Mouse (Mus musculus) urinary bladder, adult 2 months (tissue): Measurements from ENCODE around the gene Myo16. TPM values are rescaled to one million over a fixed set of nuclear protein-coding genes. Genes with fewer than 3 reads are reported as not detected.

ENCODE experiments used
- DNase-seq: peaks from one replicate; pipeline ENCODE4 v3.0.0; 2022; ENCODE audit warnings: low spot score
- polyA plus RNA-seq: library from polyadenylated mRNA; depleted of rRNA; stranded (reverse); fragments of >200 nt; gene quantifications from 2 replicates; pipeline ENCODE4 v1.2.3, GENCODE M21; 2012

The Myo16 gene
- polyA plus RNA-seq, 1 experiment: 0.15 TPM

- DNase-seq: no peak
These were observed 22.3 kb downstream of the Myo16 start for GRCm38 (mm10) chr8:10175976-10176375.

GRCm38 (mm10) chr8:10177131-10177530 is 23.4 kb downstream of the Myo16 start:
- no peak for DNase-seq

DNA sequence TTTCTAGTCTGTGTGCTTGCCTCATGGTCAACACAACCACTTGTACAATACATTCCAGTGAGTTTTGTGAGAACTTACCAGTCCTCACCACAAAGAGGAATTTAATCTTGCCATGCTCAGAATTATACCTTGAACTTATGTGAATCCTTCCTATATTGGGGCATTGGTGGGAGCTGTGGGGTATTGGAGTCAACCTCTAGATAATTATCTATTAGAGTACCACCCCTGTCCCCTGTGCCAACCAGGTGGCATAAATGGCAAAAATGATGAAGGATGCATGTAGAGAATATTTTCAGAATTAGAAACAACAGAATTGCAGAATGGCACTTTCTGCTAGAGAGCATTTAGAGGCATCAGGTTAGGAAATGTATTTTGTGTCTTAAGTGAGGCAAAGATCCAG is 25.3 kb downstream of the Myo16 start:
- no peak for DNase-seq

DNA sequence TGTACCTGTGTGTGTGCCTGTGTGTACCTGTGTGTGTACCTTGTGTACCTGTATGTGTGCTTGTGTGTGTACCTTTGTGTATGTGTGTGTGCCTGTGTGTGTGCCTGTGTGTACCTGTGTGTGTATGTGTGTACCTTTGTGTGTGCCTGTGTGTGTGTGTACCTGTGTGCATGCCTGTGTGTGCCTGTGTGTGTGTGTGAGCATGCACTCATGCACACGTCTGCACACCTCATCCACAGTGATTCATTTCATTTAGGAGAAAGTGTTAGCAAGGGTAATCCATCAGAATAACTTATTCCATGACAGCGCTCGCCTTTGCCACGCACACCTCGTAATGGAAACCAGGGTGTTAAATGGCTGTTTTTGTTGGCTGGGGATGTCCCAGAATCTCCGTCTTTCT is 36.9 kb downstream of the Myo16 start:
- DNase-seq: no peak

- no peak for DNase-seq
These were observed 44.5 kb downstream of the Myo16 start for GRCm38 (mm10) chr8:10198164-10198563.

- DNase-seq: no peak
These were observed 45.6 kb downstream of the Myo16 start for GRCm38 (mm10) chr8:10199301-10199700.

DNA sequence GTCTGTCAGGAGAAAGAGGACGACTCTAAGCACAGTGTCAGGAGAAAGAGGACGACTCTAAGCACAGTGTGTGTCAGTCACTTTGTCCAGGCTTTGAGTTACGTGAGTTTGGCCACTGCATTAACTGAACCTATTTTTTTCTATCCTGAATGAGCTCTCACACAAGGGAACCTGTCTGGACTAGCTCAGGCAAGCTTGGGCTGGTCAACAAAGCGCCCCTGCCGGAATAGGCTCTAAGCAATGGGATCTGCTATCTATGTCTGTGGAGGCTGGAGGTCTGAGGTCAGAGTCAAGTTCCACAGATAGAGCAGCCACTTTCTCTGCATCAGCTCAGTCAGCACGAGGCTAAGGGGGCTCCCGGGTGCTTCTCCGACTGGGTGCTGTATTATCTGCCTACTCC is 46.3 kb downstream of the Myo16 start:
- no peak for DNase-seq

DNA sequence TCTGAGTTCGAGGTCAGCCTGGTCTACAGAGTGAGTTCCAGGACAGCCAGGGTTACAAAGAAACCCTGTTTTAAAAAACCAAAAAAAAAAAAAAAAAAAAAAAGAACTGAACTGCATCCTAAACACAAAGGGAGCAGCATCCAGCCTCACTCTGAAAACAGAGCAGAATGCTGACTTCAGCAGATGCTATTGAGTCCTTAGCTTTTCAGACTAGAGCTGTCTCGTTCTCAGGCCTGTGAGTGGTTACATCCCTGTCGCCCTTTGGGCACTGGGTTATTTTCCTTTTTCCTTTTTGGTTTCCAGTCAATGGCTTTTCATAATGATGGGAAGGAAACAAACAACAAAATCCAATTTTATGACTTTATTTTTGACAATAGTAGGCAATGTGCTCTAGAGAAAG is 61.3 kb downstream of the Myo16 start:
- no peak for DNase-seq

DNA sequence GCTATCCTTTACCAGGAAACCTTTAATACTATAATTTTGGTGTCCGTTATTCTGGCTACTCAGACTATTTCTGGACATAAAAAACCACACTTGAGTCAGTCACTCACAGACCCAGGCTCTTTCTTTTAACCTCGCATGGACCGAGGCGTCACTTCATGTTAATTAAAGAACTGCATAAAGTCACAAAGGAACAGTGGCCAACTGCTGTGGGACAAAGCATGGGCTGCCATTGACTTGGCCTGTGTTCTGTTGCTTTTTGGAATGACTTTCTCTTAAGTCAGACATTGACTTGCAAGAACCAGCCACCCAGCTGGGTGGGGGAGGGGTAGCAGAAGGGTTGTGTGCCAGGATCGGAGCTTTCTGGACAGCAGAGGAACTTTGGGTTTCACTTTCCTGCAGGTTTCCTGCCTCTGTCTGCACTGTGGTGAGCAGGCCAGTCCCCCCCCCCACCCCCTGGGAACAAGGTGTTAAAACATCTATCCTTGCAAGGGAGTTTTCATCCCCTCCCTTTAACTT is 66.1 kb downstream of the Myo16 start:
- no peak for DNase-seq

- no peak for DNase-seq
These were observed 69.1 kb downstream of the Myo16 start for GRCm38 (mm10) chr8:10222770-10223169.

DNA sequence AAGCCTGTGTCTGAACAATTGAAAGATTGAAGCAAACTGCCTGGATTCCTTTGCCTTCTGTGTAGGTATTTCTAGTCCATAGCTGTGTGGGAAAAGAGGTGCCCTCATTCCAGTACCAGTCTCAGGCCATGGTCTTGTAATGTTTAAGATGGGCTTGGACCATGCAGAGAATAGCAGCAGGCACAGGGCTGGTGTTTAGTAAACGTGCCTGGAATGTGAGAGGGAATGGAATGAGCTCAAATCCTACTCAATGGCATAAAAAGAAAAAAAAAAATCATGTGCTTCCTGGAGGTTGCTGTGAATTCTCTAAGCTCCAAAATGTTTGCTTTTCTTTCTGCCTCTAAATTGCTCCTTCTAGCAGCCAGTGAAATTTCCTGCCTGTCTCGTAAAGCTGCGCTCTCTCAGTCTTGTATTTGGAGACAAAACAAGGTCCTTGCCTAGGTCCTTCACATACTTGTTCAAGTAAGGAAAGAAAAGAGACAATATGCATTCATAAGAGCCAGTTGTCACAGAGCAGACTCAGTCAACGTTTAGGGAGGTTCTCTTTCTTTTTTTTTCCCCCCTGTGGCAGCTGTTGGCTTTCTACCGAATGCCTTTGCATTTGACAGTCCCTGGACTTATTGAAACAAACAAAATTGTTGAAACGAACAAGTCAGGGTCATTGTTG is 70.0 kb downstream of the Myo16 start:
- no peak for DNase-seq

- no peak for DNase-seq
These were observed 70.7 kb downstream of the Myo16 start for GRCm38 (mm10) chr8:10224305-10224971.

DNA sequence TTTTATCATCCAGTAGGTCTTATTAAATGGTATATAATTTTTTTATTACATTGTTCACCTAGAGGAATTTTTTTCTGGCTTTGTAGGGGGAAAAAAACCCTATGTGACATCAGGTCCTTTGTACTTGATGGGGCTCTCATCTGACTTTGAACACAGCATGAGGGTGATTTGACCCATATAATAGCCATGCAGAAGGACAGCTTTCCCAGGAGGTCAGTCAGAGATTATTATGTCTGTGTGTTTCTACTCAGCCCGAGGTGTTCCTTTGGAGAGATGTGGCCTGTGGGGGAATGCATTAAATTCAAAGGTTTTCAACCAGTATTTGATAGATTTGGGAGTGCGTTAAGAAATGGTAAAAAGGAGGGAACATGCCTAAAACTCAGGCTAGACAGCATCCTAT is 71.3 kb downstream of the Myo16 start:
- no peak for DNase-seq

GRCm38 (mm10) chr8:10230746-10231369 is 77.1 kb downstream of the Myo16 start:
- no peak for DNase-seq

DNA sequence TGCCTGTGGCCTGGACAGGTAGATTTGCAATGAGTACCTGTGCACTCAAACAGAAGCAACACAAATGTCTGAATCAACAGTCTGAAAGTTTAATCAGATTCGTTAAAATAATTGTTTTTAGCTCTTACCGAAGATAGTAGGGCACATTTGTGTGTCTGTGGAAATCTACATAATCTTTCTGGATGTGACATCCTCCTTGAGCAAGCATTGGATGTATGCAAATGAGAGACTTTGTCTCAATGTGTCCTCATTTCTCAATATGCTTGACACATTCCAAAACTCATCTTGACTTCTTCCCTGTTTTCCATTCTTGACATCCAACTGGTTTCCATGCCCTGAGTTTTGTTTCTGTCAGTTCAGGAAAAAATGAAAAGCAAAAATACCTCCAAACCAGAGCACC is 80.8 kb downstream of the Myo16 start:
- no peak for DNase-seq

DNA sequence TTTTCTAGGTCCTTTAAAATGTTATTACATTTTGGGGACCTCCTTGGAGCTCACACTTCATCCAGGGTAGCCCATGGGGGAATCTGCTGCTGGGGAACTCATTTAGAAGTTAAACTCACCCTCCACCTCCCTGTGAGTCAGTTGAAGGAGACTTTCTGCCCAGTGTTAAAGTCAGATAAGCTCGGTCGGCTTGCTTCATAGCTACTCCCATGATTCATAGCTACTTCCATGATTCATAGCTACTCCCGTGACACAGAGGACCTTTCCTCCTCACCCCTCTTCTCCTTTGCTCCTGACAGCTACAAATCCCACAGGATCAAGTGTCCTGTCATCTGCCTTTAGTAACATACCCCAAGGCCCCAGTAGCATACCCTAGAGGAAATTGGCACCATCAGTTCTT is 89.6 kb downstream of the Myo16 start:
- DNase-seq: no peak

GRCm38 (mm10) chr8:10249156-10249555 is 95.4 kb downstream of the Myo16 start:
- no peak for DNase-seq

GRCm38 (mm10) chr8:10255741-10256140 is 102.0 kb downstream of the Myo16 start:
- DNase-seq: no peak

DNA sequence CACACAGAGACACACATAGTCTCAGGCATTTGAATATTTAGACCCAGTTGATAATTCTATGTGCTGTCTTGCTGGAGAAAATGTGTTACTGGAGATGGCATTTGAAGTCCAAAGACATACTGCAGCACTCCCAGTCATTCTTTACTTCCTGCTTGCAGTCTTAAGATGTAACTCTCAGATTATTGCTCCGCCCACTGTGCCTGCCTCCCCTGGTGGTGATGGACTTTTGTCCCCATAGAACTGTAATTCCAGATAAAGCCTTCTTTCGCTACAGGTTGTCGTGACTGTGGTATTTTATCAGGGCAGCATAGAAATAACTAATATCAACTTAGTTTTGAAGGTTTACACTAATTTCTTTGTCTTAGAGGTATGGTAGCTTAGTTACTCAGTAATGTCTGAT is 102.9 kb downstream of the Myo16 start:
- DNase-seq: no peak

DNA sequence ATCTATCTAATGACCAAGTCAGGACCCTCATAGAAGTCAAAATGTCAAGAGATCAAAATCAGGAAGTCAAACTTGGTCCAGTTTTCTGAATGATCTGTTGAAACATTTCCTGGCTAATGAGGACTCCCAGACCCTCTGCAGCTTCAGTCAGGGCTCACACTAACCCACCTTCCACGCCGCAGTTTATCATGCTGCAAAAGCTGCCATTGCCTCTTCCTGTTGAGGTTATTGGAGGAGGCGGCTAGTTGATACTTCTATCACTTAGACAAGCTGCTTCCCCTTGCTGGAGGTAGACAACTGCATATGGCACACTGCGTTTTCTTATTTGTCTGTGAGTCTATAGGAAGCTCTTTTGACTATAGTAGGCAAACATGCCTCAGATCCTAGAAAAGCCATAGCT is 116.4 kb downstream of the Myo16 start:
- DNase-seq: no peak

DNA sequence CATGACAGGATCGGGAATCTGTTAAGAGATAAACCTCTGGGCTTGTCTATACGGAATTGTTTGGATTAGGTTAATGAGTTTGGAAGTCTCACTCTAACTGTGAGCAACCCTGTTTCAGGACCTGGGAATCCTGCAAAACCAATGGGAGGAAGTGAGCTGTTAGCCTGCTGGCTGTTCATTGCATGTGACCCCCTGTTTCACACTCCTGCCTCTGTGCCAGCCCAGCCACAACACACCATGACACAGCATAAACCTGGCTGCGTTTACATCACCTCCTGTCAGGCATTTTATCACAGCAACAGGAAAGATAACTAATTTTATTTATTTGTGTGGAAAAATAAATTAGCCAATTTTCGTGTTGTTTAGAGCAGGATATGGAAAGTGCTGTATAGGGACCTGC is 138.9 kb downstream of the Myo16 start:
- DNase-seq: no peak

GRCm38 (mm10) chr8:10300797-10301196 is 147.1 kb downstream of the Myo16 start:
- DNase-seq: no peak

GRCm38 (mm10) chr8:10303061-10303460 is 149.3 kb downstream of the Myo16 start:
- DNase-seq: no peak
